Mouse (Mus musculus): Measurements from ENCODE around the gene Cpd. TPM values are rescaled to one million over a fixed set of nuclear protein-coding genes. Genes with fewer than 3 reads are reported as not detected.

Cpd gene
- polyA plus RNA-seq, 1 experiment from 2014 or later, result 3.3 TPM

DNA sequence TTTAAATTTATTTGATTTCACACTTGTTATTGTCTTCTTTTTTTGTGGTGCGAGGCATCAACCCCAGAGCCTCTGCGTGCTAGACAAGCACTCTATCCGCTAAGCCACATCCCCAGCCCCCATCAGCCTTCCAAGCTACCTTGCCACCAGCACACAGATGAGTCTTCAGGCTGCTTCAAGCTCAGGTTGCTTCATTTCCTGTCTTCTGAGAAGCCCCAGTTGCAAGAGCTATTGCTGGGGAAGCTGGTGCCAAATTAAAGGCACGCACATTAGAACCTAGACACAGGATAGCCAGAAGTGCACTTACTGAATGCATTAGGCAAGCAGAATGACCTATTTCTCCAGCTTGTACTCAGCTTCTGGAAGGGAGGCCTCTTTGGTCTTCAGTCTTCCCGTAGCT is 33.0 kb upstream of the Cpd start:
- Histone ChIP-seq H3K9ac (ENCODE audit: low read depth, low read length) (no peak overlapping the region), H3K4me3 (ENCODE audit: low read depth, low read length) (no peak overlapping the region), H3K4me2 (ENCODE audit: low read depth, low read length) (no peak overlapping the region), H3K27me3 (ENCODE audit: control insufficient read depth, insufficient read depth, low read depth, low read length) (no peaks in the 10 kb centered on the region), H3K36me3 (ENCODE audit: control insufficient read depth, insufficient read depth) (no peaks in the 10 kb centered on the region), H3K4me1 (ENCODE audit: control insufficient read depth, low read depth, low read length) (no peaks in the 10 kb centered on the region), H3K9me3 (replicated peaks; ENCODE audit: control insufficient read depth, low read length) (no peaks in the 10 kb centered on the region), H3K27ac (ENCODE audit: low read length) (no peak overlapping the region; the same call in 1 of the 2 replicates)
- ATAC-seq (ENCODE audit: low read depth), result no peak
- WGBS (ENCODE audit: insufficient replicate concordance), result 45% methylated on average over 5 of the region's 5 CpGs

- no peaks in the 10 kb centered on the region for H3K9me3 ChIP-seq (replicated peaks; ENCODE audit: control insufficient read depth, low read length)
- H3K4me1 ChIP-seq (ENCODE audit: control insufficient read depth, low read depth, low read length), result no peaks in the 10 kb centered on the region
- H3K36me3 ChIP-seq (ENCODE audit: control insufficient read depth, insufficient read depth), result no peaks in the 10 kb centered on the region
- no peak overlapping the region for H3K27ac ChIP-seq (ENCODE audit: low read length)
- no peak overlapping the region for H3K4me3 ChIP-seq (ENCODE audit: low read depth, low read length)
- no peak for ATAC-seq (ENCODE audit: low read depth)
- 36% methylated on average over 6 of the region's 6 CpGs for WGBS (ENCODE audit: insufficient replicate concordance)
- H3K27me3 ChIP-seq (ENCODE audit: control insufficient read depth, insufficient read depth, low read depth, low read length), result no peaks in the 10 kb centered on the region
- H3K4me2 ChIP-seq (ENCODE audit: low read depth, low read length), result no peak overlapping the region
- no peak overlapping the region for H3K9ac ChIP-seq (ENCODE audit: low read depth, low read length)
These were observed 27.9 kb upstream of the Cpd start for GRCm38 (mm10) chr11:76874766-76875165.

- 67% methylated on average over 5 of the region's 5 CpGs for WGBS (ENCODE audit: insufficient replicate concordance)
- no peaks in the 10 kb centered on the region for H3K4me1 ChIP-seq (ENCODE audit: control insufficient read depth, low read depth, low read length)
These were observed 27.0 kb upstream of the Cpd start for GRCm38 (mm10) chr11:76873865-76874264.

DNA sequence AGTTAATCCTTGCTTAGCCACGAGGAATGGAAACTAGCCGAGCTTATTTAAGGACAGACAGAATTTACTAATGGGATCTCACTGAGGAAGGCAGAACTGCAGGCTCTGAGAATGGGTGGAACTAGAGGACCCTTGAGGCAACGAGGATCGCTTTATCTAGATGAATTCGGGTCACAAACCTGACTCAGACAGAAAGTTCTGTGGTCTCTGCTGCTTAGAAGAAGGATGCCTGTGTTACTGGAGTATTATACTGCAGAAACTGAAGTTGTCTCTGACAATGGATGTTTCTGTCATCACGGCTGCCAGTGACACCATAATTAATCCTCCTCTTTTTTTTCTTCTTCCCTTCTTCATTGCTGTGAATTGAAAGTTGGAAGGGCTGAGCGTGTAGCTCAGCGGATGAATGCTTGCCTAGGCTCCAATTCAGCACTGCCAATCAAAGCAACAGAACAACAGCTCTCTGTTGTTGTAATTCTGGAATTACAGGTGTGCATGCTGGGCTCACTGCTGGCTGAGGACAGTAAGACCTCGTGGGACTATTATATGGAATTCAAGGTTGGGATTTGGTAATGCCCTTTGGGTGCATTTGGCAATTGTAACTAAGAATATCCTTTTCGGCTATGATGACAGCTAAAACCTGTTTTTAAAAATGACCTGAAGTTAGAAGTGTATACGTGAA is 25.9 kb upstream of the Cpd start:
- no peak for ATAC-seq (ENCODE audit: low read depth)
- no peaks in the 10 kb centered on the region for H3K27me3 ChIP-seq (ENCODE audit: control insufficient read depth, insufficient read depth, low read depth, low read length)
- no peak overlapping the region for H3K27ac ChIP-seq (ENCODE audit: low read length)
- H3K36me3 ChIP-seq (ENCODE audit: control insufficient read depth, insufficient read depth), result no peaks in the 10 kb centered on the region
- WGBS (ENCODE audit: insufficient replicate concordance), result 58% methylated on average over 11 of the region's 11 CpGs
- H3K4me1 ChIP-seq (ENCODE audit: control insufficient read depth, low read depth, low read length), result no peaks in the 10 kb centered on the region
- H3K9ac ChIP-seq (ENCODE audit: low read depth, low read length), result no peak overlapping the region
- H3K9me3 ChIP-seq (replicated peaks; ENCODE audit: control insufficient read depth, low read length), result no peaks in the 10 kb centered on the region
- H3K4me3 ChIP-seq (ENCODE audit: low read depth, low read length), result no peak overlapping the region
- no peak overlapping the region for H3K4me2 ChIP-seq (ENCODE audit: low read depth, low read length)

More at GRCm38 (mm10) chr11:76873865-76874264, 27.0 kb upstream of the Cpd start:
- no peaks in the 10 kb centered on the region for H3K36me3 ChIP-seq (ENCODE audit: control insufficient read depth, insufficient read depth)
- H3K9me3 ChIP-seq (replicated peaks; ENCODE audit: control insufficient read depth, low read length), result no peaks in the 10 kb centered on the region
- no peak overlapping the region for H3K27ac ChIP-seq (ENCODE audit: low read length)
- ATAC-seq (ENCODE audit: low read depth), result no peak
- no peak overlapping the region for H3K4me2 ChIP-seq (ENCODE audit: low read depth, low read length)
- H3K9ac ChIP-seq (ENCODE audit: low read depth, low read length), result no peak overlapping the region
- no peak overlapping the region for H3K4me3 ChIP-seq (ENCODE audit: low read depth, low read length)
- H3K27me3 ChIP-seq (ENCODE audit: control insufficient read depth, insufficient read depth, low read depth, low read length), result no peaks in the 10 kb centered on the region

DNA sequence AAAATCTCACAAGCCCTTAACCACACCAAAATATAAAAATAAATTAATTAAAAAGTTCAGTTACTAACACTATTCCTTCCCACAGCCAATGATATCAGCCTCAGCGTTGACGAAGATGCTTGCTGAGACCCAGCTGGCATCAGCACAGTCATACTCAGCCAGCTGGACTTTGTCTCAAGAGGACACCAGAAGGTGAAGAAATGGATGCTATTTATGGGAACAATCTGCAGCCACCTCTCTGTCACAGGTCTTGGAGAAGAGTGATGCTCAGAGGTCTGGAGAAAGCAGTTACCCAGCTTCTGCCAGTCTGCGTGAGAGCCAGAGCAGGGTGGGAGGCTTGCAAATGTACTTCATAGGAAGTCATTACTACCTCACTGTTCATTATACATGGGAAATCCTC is 14.4 kb upstream of the Cpd start:
- WGBS (ENCODE audit: insufficient replicate concordance), result 83% methylated on average over 3 of the region's 3 CpGs
- Histone ChIP-seq H3K4me2 (ENCODE audit: low read depth, low read length) (no peak overlapping the region), H3K27me3 (ENCODE audit: control insufficient read depth, insufficient read depth, low read depth, low read length) (no peaks in the 10 kb centered on the region), H3K9ac (ENCODE audit: low read depth, low read length) (no peak overlapping the region), H3K4me1 (ENCODE audit: control insufficient read depth, low read depth, low read length) (no peaks in the 10 kb centered on the region; the same call in 1 of the 2 replicates), H3K9me3 (replicated peaks; ENCODE audit: control insufficient read depth, low read length) (no peaks in the 10 kb centered on the region), H3K27ac (ENCODE audit: low read length) (no peak overlapping the region), H3K36me3 (ENCODE audit: control insufficient read depth, insufficient read depth) (no peaks in the 10 kb centered on the region), H3K4me3 (ENCODE audit: low read depth, low read length) (no peak overlapping the region)
- ATAC-seq (ENCODE audit: low read depth), result no peak

DNA sequence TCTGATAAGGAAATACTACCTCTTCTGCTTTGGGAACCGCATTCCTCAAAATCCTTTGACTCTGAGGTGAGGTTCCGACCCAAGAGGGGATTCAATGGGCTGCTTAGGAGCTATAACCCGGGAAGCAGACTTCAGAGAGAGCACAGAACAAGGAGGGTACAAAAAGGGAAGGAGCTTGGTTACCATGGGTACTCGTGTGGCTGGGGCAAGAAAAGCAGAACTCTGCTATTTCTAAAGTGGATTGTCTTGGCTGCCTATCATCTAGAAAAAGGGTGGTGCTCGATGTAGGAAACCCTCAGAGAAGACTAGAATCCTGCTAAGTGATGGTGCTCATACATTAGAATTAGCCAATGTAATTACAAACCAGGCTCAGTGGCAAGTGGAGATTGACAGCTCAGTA is 12.4 kb upstream of the Cpd start:
- Histone ChIP-seq H3K27ac (ENCODE audit: low read length) (no peak overlapping the region), H3K36me3 (ENCODE audit: control insufficient read depth, insufficient read depth) (no peaks in the 10 kb centered on the region), H3K27me3 (ENCODE audit: control insufficient read depth, insufficient read depth, low read depth, low read length) (no peaks in the 10 kb centered on the region), H3K9me3 (replicated peaks; ENCODE audit: control insufficient read depth, low read length) (no peaks in the 10 kb centered on the region), H3K4me2 (ENCODE audit: low read depth, low read length) (no peak overlapping the region), H3K4me1 (ENCODE audit: control insufficient read depth, low read depth, low read length) (no peaks in the 10 kb centered on the region; the same call in 1 of the 2 replicates), H3K9ac (ENCODE audit: low read depth, low read length) (no peak overlapping the region), H3K4me3 (ENCODE audit: low read depth, low read length) (no peak overlapping the region)
- WGBS (ENCODE audit: insufficient replicate concordance), result 22% methylated on average over 5 of the region's 5 CpGs
- no peak for ATAC-seq (ENCODE audit: low read depth)

DNA sequence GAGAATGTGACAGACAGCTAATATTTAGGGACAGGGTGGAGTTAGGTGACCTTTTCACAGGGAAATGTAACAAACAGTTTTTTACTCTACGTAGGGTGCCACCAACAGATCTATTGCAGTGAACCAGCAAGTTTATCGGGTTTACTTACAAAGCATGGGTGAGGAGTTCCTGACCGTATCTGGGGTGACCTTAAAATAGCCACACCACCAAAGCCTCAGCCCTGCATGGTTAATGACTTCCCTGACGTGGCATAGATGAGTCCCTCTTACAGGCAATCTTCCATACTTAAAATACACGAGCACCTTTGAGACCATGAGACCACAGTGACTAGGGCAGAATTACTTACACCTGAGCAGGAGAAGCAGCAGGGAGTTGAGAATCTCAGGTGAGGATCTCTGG is 12.0 kb upstream of the Cpd start:
- no peaks in the 10 kb centered on the region; the same call in 1 of the 2 replicates for H3K4me1 ChIP-seq (ENCODE audit: control insufficient read depth, low read depth, low read length)
- H3K27ac ChIP-seq (ENCODE audit: low read length), result no peak overlapping the region
- H3K9ac ChIP-seq (ENCODE audit: low read depth, low read length), result no peak overlapping the region
- H3K4me2 ChIP-seq (ENCODE audit: low read depth, low read length), result no peak overlapping the region
- no peaks in the 10 kb centered on the region for H3K27me3 ChIP-seq (ENCODE audit: control insufficient read depth, insufficient read depth, low read depth, low read length)
- ATAC-seq (ENCODE audit: low read depth), result no peak
- no peaks in the 10 kb centered on the region for H3K36me3 ChIP-seq (ENCODE audit: control insufficient read depth, insufficient read depth)
- no peak overlapping the region for H3K4me3 ChIP-seq (ENCODE audit: low read depth, low read length)
- no peaks in the 10 kb centered on the region for H3K9me3 ChIP-seq (replicated peaks; ENCODE audit: control insufficient read depth, low read length)
- 22% methylated on average over 5 of the region's 5 CpGs for WGBS (ENCODE audit: insufficient replicate concordance)

DNA sequence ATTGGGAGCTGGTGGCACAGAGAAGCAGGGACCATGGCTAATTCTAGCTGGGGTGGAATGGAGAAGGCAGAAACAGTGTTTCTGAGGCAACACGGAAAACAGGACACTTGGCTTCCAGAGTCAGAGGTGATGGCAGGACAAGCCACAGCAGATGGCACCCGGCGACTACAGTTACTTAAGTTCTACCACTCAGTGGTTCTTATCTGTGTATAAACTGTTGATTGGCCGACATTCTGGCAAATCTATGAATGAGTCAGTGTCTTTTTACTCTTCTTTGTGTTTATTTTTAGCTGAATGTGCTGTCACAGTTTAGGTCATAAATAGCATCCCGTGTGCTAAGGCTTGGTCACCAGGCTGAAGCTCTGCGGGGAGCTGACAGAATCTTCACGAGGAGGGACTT is 10.3 kb upstream of the Cpd start:
- Histone ChIP-seq H3K9ac (ENCODE audit: low read depth, low read length) (no peak overlapping the region), H3K4me1 (ENCODE audit: control insufficient read depth, low read depth, low read length) (no peaks in the 10 kb centered on the region; the same call in 1 of the 2 replicates), H3K27me3 (ENCODE audit: control insufficient read depth, insufficient read depth, low read depth, low read length) (no peaks in the 10 kb centered on the region), H3K36me3 (ENCODE audit: control insufficient read depth, insufficient read depth) (no peaks in the 10 kb centered on the region), H3K27ac (ENCODE audit: low read length) (no peak overlapping the region), H3K4me2 (ENCODE audit: low read depth, low read length) (no peak overlapping the region), H3K4me3 (ENCODE audit: low read depth, low read length) (no peak overlapping the region), H3K9me3 (replicated peaks; ENCODE audit: control insufficient read depth, low read length) (no peaks in the 10 kb centered on the region)
- WGBS (ENCODE audit: insufficient replicate concordance), result 40% methylated on average over 7 of the region's 7 CpGs
- no peak for ATAC-seq (ENCODE audit: low read depth)

GRCm38 (mm10) chr11:76856601-76857000 is 9.8 kb upstream of the Cpd start:
- H3K27ac ChIP-seq (ENCODE audit: low read length), result no peak overlapping the region
- H3K9ac ChIP-seq (ENCODE audit: low read depth, low read length), result no peak overlapping the region
- H3K9me3 ChIP-seq (replicated peaks; ENCODE audit: control insufficient read depth, low read length), result no peaks in the 10 kb centered on the region
- H3K4me1 ChIP-seq (ENCODE audit: control insufficient read depth, low read depth, low read length), result no peaks in the 10 kb centered on the region; the same call in 1 of the 2 replicates
- no peak overlapping the region for H3K4me3 ChIP-seq (ENCODE audit: low read depth, low read length)
- WGBS (ENCODE audit: insufficient replicate concordance), result 64% methylated on average over 2 of the region's 2 CpGs
- ATAC-seq (ENCODE audit: low read depth), result no peak
- no peaks in the 10 kb centered on the region for H3K27me3 ChIP-seq (ENCODE audit: control insufficient read depth, insufficient read depth, low read depth, low read length)
- no peaks in the 10 kb centered on the region for H3K36me3 ChIP-seq (ENCODE audit: control insufficient read depth, insufficient read depth)
- no peak overlapping the region for H3K4me2 ChIP-seq (ENCODE audit: low read depth, low read length)

Data from liver, embryonic 16.5 days (tissue).